Mouse (Mus musculus) small intestine, adult 2 months (tissue): Measurements from ENCODE around the gene Taar7b.

Source experiments
- CTCF ChIP-seq: fragments of 200-500 bp; IDR thresholded peaks from 2 replicates; pipeline ENCODE4 v1.5.1; 2012; ENCODE audit warnings: low read depth, mild to moderate bottlenecking, control low read depth, inconsistent platforms, low read length, moderate library complexity, mixed read lengths; ENCODE audit not compliant: insufficient replicate concordance, insufficient read length; ENCODE audit errors: extremely low read depth
- POLR2A ChIP-seq: fragments of 200-500 bp; IDR thresholded peaks from 2 replicates; pipeline ENCODE4 v1.6.1; 2012; ENCODE audit warnings: low read depth, mild to moderate bottlenecking, control low read depth, inconsistent platforms, low read length, moderate library complexity

DNA sequence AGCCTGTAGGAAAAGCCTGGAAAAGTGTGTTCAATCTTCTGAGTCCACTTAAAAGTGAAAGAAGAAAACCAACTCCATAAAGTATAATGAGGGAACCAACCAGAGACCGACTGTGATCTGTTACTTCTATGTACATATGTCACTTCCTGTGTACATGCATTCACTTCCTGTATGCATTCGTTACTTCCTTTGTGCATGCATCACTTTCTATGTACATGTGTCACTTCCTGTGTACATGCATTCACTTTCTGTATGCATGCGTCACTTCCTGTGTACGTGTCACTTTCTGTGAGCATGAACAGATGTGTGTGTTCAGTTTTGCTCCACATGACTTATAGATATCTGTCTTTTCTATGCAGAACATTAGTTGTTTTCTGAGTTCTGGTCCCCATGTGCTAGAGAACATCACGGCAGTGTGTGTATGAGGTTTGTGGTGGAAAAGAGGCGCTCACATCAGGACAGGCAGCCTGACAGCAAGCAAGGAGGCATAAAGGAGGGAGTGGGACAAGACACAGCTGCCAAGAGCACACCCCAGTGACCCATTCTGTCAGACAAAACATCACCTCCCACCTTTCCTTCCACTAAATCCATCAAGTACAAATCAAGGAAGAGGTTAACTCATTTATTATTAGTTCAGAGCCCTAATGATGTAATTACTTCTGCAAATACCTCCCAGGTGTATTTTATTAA is 34.7 kb upstream of the Taar7b start:
- TF ChIP-seq CTCF (no peak), POLR2A (no peak)
